Mouse (Mus musculus): Measurements from ENCODE around the gene Opalin.
A peak's percentile ranks its signal among the peaks of the same experiment; 100 is the strongest.

Gene Opalin

DNA sequence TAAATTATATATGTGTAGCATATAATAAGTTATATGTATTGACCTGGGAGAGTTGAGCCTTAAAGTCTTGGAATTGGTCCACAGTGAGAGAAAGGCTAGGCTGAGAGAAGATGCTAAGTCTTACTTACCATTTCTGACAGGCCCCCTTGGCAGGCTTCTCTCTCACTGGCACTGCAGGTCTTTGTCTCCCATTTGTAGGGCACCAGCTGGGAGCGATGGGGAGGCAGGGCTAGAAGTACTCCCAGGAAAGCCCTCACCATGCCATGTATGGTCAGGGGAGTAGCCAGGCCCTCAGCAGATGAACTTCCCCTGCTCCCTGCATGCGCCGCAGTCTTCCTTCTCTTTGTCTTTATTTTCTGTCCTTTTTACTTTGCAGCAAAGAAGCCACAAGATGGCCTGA, at the start of gene Opalin:
Gene Opalin (minus strand): TSS at position 208 of the 400 bp plus-strand sequence.
- DNase-seq, result no peak

DNA sequence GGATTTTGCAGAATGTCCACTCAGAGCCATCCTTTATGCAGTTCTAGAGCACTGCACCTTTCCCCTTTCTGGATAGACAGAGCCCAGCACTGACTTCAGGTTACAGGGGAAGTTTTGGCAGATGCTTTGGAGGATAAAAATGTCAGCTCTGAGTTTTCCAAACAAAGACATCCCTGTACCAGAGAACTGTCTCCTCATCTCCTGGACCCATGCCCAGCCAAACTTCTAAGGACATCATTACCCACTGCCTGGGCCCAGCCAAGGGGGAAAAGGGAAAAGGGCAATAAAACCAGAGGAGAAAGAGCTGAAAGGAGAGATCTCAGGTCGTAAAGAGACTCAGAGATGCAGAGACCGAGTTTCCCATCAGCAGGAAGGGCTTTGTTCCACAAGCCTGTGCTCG, 46.1 kb upstream of the Opalin start:
- DNase-seq, result no peak

DNA sequence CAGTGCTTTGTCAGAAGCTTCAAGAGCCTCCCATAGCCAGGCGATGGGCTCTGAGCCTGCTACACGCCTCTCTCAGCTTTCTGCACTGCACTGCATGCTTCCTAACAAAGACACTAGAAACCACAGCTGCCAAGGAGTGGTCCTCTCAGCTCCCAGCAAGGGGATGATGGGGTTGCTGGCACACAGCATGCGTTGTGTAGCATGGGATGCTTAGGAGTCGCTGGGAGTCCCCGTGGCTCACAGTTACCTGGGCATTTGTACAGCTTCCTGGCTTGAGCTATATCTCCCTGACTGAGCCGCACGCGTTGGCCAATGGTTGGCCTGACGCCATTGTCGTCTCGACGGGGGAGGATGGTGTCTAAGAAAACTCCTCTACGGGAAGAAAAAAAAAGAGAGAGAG, 43.0 kb upstream of the Opalin start:
- no peak for DNase-seq

DNA sequence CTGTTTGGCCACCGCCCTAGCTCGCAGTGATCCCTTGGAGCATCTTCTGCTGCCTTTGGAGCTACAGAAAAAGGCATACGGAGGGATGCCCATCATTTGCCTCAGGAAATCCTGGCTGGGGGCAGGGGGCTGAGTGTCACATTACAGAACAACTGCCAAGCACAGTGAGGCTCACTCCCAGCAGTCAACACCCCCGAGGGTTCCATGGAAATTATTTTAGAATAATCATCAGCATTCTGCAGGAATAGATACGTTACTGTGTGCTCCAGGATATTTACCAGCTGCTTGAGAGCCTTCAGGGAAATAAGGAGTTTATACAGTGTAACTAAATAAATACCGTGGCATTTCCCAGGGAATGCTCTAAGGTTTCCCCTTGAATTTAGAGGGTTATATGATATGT, 41.4 kb upstream of the Opalin start:
- DNase-seq, result no peak

DNA sequence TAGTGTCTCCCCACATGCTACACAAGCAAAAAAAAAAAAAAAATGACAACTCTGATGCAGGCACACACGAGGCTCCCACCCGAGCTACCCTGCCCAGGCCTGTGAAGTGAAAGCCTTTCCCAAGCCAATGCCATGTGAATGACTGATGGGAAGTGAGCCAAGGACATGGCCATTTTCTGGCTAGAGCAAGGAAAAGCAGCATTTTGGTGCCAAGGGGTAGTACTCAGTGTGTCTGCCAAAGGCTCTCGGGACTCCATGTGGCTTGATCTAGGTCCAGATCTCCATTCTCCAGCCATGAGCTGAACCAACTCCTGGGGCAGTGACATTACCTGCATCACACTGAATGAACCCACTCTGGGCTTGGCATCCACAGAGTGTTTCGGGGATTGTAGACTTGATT, 40.4 kb upstream of the Opalin start:
- no peak for DNase-seq

DNA sequence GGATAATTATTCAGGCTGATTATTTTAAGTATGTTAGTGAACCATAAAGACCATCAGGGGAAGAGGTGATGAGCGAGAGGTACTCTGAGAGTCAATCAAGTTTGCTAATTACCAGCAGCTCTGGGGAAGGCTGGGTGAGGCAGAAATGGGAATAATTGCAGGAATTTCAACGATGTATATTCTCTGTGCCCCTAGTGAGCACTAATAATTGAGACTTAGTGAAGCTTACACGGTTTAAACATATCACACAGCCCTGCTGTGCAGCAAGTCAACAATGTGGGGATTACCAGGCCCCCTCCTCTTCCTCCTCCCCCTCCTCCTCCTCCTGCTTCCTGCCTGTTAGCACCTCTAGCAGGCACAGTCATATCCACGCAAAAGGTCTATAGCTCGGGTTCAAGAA, 37.7 kb upstream of the Opalin start:
- DNase-seq, result no peak

DNA sequence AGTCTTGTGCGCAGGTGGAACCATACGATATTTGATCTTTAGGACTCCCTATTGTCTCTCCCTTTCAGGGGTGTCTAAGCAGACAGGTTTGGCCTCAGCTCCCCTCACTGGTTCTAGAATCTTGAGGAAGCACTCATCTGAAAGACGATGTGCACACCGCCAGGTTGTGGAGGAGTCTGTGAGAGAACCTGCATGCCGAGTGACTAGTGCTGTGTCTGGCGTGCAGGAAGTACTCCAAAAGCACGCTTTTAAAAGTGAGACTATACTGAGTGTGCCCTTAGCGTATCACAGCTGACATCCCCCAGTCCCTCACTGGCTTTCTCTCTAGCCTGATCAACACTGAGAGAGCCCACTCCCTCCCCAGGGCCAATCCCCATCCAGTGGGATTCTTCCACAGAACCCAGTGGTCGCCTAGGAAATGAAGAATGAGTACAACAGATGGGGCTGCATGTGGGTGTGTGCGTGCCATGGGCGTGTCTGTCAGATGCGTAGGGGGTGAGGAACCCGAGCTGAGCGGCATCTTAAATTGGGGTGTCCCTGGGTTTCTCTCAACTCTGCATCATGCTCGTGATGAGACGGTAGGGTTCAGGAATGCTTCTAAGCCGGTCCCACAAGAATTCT, 37.1 kb upstream of the Opalin start:
- DNase-seq, result no peak

DNA sequence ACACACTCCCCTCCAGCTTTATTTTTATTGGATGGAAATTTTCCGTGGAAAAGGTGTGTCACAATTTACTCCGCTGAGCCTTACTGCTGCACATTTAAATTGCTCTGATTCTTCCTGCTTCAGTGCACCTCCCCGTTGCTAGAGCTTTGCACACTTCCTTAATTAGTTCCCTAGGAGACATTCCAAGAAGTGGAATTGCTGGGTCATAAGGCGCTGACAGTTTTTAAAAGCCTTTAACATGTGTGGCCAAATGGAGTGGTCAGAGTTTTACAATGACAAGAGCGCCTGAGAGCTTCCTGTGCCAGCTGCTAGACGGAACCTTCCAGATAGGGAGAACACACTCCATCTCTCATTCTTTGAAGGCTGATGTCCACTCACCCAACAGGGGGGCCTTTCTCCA, 35.7 kb upstream of the Opalin start:
- DNase-seq, result peak; percentile 9

DNA sequence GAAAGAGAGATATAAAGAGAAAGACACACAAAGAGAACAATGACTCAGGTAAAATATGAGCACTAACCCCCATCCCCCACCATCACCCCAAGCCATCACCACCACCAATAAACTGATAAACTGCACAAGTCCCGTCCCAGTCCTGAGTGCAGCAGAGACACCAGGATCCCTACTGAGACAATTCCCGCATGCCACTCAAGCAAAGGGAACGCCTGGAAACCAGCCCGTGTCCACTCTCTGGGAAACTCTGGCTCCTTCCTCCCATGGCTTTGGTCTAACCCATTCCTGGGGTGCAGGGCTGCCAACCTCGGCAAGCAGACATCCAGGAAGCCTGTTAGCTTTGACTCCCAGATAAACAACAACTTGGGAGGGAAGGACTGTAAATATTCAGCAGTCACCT, 33.1 kb upstream of the Opalin start:
- no peak for DNase-seq

DNA sequence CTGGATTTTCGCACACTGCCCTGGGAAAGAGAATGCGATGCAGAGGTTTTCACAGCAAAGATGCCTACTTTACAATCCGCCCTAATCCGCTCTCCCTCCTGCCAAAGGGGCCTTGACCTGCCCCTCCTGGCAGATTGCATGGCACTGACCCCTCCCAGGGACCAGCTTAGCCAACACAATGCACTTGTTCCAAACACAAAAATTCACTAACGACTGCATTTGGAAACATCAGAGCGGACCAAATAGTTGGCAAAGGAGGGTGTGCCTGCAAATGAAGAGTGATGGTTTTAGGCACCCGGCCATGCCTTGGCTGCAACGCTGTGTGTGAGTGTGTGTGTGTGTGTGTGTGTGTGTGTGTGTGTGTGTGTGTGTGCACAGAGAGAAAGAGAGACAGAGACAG, 32.6 kb upstream of the Opalin start:
- DNase-seq, result no peak

DNA sequence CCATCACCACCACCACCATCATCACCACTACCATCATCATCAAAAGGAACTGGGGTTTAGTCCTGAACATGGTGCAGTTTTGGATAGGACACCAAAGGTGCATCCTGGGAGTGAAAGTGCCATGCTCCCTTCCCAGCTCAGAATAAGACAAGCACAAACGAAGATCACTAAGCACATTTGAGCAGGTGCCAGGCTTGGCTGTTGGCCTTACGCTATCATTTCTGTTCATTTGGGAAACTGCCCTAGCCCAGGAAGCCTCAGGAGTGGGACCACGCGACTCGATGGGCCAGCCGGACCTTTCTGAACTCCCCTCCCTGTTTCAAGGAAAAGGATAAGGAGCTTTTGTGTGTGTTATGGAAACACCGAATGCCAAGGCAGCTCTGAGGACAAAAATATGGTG, 31.8 kb upstream of the Opalin start:
- DNase-seq, result no peak

DNA sequence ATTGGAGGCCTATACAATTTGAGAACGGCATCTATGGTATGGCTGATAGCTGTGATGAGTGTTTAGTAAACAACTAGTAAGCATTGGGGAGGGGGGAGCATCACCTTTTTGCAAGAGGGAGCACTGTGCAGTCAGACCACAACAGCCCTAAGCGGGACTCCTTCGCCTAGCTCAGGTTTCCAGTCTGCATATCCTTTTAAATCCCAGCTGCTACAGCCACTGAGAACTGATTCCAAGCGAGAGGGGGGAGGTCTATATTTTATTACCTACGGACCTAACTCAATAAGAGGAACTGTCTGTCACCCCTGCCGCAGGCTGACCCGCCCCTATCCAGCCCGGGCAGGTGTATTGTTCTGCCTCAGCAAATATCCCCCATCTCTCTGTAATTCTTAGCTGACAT, 30.6 kb upstream of the Opalin start:
- no peak for DNase-seq

DNA sequence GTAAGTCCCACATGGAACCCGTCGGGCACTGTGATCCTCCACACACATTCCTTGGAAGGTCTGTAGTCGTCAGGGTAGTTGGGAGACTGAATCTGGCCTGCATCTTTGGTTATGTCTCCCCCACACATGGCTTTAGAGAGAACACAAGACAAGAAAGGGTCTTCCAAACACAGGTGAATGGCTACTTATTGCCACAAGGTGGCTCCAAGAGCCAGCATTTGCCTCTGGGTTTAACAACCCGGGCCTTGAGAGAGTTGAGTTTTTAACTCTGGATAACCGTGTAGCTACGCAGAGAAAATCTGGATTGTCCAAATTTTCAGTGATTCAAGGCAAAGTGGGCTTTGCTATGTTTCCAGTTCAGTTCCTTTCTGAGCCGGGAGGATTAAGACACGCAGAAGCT, 28.0 kb upstream of the Opalin start:
- peak; percentile 30 for DNase-seq

DNA sequence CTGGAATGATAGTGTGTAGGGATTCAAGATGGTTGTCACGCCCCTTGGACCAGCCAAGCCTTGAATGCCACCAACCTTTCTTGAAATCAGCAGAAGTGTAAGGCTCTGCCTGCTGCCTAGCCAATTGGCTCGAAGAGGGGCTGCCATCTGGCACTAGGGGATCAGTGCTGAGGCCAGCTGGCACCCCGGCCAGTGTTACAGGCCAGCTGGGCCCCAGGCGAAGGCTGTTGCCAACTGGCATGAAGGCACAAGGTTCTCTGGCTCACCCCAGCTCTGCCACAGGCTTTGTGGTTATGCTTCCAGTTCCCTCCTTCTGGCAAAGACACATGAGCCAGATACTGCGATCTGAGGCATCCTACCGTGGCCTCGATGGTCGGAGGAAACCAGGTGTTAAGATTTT, 24.5 kb upstream of the Opalin start:
- peak; percentile 17 for DNase-seq

DNA sequence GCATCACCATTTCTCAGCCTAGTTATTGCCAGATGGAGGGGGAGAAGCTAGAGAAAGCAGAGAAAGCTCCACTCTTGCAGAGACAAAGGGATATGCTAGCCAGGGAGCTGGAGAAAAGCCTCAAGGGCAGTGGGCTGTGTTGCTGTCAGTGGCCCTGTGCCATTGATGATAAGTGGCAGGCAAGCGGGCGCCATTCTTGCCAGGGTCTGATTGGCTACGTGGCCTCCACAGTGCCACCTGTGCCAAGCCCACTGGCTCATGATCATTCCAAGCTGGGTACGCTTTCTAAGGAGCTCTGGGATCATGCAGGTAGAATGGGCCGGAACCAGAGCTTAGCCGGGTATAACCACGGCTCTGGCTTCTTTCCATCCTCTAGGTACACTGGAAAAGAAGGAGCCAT, 23.9 kb upstream of the Opalin start:
- no peak for DNase-seq

DNA sequence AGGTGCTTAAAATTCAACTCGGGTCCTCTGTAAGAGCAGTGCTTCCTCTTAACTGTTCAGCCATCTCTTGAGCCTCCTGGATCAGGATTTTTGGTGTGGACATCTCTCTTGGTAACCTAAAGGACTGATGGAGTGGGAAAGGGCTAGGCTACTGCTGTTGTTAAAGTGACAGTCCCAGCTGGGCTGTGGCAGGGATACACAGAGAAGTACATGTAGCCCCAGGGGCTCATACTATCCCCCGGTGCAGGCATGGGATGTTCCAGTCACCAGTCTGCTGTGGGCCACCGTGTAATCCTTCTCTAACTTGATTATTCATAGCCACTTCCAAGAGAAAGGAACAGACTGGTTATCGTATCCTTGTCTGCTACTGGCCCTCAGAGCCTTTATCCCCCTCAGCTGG, 20.1 kb upstream of the Opalin start:
- no peak for DNase-seq

DNA sequence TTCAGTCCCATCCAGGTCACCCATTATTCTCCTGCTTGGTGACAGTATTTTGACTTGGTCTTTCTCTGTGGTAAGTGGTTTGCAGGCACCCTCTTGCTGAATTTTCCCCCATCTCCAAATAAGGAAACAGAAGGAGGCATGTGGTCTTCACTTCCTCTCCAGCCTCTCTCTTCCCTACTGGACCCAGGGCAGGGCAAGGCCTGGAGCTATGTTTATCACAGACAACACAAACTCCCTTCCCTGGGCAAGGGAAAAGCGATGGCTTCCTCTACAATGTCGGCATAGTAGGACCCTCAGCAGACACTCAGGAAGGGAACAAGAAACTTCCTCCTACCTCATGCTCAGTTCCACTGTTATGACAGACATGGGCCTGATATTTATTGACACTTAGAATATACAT, 15.0 kb upstream of the Opalin start:
- no peak for DNase-seq

DNA sequence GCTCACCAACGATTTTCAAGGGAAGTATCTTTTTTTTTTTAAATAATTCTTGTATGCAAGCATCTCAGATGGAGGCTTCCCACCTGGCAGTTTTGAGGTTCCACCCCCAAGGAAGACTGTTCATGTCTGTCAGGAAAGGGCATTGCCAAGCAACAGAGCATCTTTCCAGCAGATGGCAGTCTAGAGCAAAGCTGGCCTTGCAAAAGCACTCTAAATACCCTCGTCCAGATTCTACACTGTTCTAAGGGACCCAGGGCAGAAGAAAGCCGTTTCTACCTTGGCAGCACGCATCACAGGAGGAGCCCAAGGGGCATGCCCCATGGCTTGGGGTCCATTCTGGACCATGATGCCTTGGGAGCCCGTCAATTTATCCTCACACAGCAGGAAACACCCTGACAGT, 12.9 kb upstream of the Opalin start:
- DNase-seq, result peak; percentile 39

DNA sequence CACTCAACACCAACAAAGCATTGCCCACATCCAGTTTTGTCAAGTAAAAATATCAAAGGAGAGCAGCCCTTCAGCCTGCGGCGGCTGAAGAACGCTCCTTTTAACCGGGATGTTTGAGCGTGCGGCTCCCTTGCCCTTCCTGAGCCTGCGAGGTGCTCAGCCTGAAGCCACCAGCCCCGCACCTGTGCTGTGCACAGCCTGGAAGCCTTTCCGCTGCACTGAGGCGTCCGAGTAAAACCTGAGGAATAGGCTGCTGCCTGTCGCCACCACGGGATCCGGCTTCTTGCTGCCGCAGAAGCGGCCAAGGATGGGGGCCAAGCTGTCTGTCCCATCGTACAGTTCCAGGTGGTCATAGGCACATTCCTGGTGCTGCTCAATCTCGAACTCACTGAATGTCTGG, 11.6 kb upstream of the Opalin start:
- no peak for DNase-seq

DNA sequence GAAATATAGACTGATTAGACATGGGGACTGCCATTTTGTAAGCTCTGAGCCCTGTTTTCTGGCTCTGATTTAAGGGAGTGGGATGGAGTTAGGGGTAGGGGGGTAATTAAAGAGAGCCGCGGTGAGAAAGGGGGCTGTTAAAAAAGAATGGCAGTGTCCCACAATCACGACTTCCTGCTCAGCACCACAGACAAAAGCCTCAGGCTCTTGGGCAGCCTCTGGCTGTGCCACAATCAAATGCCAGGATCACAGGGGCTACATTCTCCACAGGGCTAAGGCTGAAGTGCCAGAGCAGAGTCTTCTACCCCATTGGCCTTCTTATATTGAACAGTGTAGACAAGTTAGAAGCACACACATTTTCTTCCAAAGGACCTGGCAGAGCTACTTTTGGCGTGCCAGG, 11.0 kb upstream of the Opalin start:
- DNase-seq, result no peak

DNA sequence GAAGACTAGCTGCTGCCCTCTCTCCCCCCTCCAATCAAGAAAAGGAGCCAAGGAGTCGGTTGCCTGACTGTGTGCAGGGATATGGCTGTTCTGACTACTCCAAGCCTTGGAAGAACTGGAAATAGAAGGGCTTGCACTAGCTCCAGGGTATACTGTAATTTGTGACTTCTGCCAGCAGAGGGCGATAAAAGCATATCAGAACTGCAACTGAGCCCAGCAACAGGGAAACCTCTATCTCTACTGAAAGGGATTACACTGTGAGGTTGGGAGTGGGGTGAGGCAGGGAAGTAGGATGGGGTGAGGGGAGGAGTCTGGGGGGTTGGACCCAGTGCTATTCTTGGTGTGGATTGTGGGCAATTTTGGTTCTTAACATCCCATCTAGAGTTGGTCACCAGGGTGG, 9.8 kb upstream of the Opalin start:
- peak; percentile 75 for DNase-seq

DNA sequence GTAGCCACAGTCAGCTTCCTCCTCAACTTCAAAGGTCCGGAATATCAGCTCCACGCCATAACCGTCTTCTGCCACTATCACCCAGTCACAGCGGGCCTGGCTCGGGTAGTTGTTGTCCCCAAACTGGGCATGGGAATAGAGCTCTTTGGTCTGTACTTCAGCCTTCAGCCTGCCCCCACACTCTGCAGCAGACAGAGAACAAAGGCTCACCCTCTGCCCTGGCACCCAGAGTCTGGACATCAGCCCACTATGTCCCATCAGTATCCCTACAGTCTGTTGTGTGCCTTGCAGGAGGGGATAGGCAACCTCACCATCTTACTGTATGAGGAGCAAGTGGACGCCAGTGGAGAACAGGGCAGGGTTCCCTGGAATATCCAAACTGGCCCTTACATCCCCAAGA, 9.4 kb upstream of the Opalin start:
- no peak for DNase-seq

DNA sequence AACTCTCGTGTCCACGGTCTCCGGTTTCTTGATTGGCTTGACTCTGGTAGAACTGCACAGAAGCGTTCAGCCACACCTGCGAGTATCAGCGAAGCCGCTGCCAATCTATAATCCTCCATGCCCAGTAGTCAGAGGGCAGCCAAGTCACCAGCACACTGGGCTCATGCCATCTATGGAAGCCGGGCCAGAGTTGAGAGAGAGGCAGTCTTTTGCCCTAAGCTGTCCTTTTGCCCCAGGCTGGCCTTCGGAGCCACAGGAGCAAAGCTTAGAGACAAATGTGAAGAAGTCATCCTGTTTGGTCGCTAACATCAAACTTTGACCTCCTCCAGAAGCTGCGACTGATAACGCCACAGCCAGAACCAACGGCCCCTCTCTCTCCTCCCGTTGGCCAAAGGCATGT, 6.7 kb upstream of the Opalin start:
- no peak for DNase-seq

DNA sequence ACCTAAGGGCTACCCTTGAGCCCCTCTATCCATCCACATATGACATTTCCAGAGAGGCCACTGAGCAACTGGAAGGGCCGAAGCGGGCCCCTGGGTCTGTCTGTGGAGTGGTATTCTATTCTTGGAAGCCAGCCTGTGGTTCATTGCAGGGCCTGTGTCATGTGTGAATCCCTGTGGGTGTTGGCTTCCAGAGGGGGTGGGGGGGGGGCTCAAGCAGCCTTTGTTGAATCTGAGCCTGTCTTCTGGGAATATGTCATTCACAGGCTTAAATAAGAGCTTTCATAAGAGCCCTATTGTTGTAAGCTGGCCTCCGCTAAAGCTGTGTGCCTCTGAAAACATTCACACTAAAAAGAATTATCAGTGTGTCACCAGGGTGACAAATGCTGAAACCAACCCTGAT, 4.7 kb upstream of the Opalin start:
- DNase-seq, result no peak

DNA sequence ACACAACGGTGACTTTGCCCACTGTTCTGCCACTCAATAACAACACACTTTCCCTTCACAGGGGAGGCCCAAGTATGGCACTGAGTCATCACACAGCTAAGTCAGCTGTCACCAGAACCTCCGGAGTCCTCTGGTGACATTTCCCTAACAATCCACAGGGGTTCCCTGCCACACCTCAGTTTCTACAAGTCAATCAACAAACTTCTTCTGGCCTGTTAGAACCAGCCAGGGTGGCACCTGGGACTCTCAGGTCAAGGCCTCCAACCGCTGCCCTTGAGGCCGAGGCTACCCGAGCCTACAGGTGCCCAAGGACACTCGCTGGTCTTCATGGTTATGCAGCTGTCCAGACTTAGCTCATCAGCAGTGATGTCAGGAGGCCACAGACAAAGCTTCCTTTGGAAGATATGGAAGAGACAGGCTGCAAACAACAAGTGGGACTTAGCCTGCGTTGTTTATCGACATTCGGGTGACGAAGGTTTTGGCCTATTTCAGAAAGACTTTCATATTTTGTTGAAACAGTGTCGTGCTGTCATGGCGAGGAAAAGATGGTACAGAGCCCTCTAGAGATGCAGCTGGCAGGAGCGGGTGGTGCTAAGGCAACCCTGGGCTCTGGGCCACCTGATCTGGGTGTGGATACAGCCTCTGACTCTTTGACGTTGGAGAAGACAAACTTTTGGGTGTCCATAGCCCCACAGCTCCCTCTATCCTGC, 3.0 kb downstream of the Opalin start:
- DNase-seq, result no peak
